Mouse (Mus musculus): ENCODE results near the gene Cd3g.

Gene Cd3g

DNA sequence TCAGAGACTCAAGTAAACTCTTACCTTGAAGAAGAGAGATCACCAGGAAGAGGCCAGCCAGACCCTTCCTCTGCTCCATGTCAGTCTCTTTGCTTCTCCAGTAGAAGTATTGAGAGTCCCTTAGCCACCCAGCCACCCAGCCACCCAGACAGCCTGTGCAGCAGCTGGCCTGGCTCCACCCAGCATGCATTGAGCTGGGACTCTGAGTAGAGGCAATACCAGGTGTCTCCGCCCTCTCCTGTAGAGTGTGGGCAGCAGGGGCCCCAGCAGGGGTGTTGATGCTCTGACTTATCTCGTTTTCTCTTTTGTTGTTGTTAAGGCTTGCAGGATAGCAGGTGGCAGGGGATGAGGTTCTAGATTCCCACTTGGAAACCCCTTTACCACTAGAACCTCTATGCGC, at the start of gene Cd3g:
TSS of gene Cd3g (minus strand) at position 190 of the 400 bp plus-strand sequence.
- DNase-seq = no peak

GRCm38 (mm10) chr9:45027376-45027775, 47.1 kb upstream of the Cd3g start:
- DNase-seq = no peak

DNA sequence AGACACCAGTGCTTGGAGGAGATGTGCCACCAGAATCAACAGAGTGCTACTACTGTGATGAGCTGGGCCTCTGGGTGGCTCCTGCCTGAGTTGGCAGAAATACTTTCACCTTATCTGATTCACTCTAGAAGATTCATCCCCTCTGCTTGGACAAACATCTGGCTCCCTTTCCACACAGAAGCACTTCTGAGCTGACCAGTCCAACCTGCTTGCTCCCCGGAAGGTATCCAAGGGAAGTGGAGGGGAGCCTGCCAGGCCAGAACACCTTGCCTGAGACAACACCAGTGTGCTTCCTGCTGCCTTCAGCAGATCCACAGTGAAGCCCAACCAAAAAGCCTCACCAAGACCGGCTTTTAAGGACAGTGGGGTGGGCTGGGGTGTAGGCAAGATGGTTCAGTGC, 44.0 kb upstream of the Cd3g start:
- no peak for DNase-seq

DNA sequence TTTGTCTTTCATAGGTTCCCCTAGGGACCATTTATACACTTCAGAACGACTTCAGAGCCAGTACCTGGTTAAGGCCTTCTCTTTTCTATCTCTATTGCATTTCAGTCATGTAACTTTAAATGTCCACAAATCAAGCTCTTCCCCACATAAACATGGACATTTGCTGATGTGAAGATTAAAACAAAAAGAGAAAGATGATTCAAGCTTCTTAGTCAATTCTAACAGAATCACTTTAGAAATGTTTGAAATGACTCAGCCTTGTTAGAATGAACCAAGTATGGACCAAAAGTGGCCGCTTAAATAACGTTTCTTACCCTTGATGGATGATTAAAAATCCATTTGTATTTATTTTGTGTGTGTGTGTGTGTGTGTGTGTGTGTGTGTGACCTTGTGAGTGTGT, 43.4 kb upstream of the Cd3g start:
- no peak for DNase-seq

- peak; percentile 69 to 77 for DNase-seq
These were observed 42.6 kb upstream of the Cd3g start for GRCm38 (mm10) chr9:45022800-45023199.

GRCm38 (mm10) chr9:45018031-45018430, 37.8 kb upstream of the Cd3g start:
- DNase-seq = no peak

- DNase-seq = no peak
These were observed 35.6 kb upstream of the Cd3g start for GRCm38 (mm10) chr9:45015841-45016240.

- DNase-seq = no peak
These were observed 34.6 kb upstream of the Cd3g start for GRCm38 (mm10) chr9:45014879-45015278.

- DNase-seq = no peak
These were observed 31.1 kb upstream of the Cd3g start for GRCm38 (mm10) chr9:45011291-45011690.

DNA sequence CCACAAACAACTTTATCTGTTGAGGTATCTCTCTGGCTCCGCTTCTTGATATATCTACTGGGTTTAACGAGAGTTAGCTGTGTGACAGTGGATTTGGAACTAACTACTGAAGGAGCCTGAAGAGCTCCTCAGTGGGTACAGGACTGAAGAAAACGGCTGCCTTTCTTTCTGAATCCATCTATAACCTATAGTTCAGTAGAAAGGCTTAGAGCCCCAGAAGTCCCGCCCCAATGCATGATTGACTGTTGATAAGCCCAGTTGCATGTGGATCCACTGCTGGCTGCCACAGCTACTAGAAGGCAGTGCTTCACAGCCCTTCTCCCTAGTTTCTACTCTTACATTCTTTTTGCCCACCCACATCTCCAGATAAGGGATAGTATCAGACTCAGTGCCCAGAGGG, 30.2 kb upstream of the Cd3g start:
- DNase-seq = no peak

GRCm38 (mm10) chr9:45009180-45010078, 29.2 kb upstream of the Cd3g start, which contains the start of gene Cd3e:
Gene Cd3e, minus strand, starts transcription at chr9:45009627.
- no peak for DNase-seq

DNA sequence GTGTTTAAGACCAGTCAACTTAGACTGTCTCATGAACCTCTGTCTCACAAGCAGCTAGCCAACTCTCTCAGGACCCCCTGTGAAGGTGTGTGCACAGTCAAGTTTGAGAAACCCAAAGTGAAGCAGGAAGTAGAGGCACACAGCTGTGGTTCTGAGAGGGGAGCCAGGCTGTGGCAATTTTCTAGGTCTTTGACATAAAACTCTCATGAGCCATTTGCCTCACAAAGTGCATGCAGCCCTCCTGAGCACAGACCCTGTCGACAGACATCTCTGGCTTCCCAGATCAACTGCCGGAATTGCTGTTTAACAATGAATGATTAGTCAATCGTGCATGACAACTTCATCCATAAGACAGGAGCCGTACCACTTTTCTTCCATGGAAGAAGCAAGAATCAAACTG, 28.1 kb upstream of the Cd3g start:
- DNase-seq = no peak

DNA sequence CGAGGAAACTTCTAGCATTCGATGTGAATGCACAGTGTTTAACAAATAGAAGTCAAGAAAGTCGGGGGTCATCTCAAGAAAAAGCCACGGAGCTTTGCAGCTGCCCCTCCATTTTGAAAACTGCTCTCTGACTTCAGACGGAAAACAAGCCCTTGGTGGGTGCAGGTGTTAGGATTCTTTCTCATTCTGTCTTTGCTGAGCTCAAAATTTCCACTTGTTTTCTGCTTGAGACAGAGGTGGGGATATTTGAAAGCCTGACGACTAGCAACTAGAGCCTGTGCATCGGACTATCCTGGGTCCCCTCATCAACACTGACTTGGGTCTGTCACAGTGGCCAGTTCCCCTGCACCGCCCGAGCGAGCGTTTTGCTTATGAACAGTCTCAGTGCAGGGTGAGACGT, 27.2 kb upstream of the Cd3g start:
- no peak for DNase-seq

- DNase-seq = no peak
These were observed 20.0 kb upstream of the Cd3g start for GRCm38 (mm10) chr9:45000249-45000648.

GRCm38 (mm10) chr9:44999776-45000175, 19.5 kb upstream of the Cd3g start:
- no peak for DNase-seq

DNA sequence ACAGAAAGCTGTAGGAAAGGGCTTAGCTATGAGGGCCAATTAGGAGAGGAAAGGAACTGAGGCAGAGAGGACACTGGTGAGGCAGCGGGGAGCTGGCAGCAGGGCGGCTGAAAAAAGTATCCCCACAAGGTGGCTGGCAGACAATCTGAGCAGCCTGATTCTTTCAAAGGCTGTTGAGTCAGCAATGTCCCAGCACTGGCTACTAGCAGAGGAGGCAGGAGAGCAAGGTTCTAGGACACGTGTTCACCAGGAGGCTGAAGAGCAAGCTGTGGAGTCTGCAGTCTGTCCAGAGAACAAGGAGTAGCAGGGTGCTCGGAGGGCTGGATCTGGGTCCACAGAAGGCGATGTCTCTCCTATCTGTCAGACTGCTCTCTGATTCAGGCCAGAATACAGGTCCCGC, 18.9 kb upstream of the Cd3g start:
- peak; percentile 44 to 51 for DNase-seq

GRCm38 (mm10) chr9:44998138-44998537, 17.9 kb upstream of the Cd3g start:
- DNase-seq = no peak

DNA sequence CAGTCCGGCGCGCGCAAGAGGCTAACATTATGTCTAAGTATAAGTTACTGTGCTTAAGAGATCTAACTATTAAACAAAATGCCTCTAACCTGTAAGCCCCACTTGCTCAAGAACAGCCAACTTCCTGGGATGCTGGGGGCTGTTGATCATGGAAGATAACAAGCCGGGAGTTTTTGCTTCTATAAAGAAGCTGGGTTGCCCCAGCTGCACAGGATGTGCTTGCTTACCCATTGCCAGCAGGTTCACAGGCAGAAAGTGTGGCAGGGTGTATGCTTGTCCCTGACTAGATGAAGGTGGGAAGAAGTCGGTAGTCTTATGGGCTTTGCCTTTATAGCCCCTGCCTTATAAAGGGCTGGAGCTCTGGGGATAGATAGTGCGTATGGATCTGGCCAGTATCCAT, 16.4 kb upstream of the Cd3g start:
- DNase-seq = no peak

DNA sequence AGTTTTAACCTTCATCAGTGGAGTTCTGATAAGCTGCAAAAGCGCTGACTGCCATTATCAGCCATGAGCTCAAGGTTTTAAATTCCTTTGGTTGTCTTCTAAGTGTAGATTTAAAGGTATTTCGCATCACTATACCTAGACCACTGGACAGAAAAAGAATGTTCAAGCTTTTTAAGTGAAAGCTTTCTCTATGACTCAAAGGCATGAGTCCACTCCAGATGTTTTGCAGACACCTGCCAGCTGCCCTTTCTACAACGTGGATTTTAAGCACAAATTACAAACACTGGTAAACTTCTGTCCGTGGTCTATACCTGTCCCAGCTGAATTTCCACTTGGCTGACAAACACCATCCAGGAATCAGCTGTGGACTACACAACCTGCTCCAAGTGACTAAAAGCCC, 14.7 kb upstream of the Cd3g start:
- DNase-seq = no peak

DNA sequence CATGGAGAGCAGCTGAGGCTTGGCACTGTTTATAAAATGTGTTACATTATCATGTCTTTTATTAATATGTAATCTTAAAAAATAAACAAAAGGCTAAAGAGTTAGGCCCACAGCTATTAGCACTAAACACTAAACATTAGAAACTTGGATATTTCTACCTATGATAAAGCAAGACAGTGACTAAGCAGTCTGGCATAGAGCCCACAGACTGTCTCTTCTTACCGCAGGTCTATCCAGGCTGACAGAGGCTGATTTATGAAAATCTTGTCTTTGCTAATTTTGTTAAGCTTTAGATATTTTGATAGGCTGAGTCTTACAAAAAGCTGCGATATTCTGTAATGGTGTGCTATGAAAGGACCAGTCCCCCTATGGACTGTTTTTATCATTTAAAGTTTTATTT, 13.0 kb upstream of the Cd3g start:
- DNase-seq = no peak

DNA sequence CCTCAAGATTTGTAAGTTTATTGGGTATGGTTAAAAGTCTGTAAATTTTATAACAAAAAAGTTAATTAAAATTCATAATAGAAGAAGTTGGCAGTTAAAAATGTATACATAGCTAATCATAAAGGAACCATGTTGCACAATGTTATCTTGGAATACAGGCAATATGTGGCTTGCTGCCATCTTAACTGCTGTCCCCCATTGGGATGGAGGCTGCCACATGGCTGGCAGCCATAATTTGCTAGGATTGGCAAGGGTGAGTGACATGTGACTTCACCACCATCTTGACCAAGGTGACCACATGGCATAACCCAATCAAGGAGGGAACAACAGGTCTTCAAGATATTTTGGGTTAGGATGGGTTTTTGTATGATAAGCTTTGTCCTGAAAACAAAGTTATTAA, 12.0 kb upstream of the Cd3g start:
- peak; percentile 59 to 70 for DNase-seq

DNA sequence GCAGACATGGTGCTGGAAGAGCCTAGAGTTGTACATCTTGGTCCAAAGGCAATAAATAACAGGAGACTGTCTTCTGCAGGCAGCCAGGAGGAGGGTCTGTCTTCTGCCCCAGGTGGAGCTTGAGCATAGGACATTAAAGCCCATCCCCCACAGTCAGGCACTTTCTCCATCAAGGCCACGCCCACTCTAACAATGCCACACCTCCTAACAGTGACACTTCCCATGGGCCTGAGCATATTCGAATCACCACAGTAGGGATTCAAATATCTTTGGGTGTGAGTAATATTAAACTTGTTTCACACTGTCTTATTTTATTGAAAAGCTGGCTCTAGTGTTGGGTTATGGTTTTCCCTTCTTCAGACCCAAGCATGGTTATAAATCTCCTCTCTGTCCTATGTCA, 11.6 kb upstream of the Cd3g start:
- DNase-seq = no peak

DNA sequence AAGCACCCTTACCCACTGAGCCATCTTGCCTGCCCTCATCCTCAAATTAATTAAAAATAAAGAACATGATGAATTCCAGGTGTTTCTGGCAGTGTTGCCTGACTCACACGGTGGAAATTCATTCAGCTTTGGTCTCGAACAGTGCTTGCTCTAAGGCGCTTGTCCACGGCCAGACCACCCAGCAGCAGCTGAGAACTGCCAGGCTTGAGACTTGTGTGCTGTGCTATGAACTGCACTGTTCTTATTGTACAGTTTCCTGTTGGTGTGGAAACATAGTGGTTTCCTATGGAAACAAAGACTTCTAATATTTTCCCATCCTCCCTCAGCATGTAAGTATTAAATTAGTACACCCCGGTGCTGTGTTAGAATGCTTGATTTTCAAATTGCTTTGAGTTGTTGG, 6.7 kb upstream of the Cd3g start:
- no peak for DNase-seq

- DNase-seq = no peak
These were observed 6.1 kb upstream of the Cd3g start for GRCm38 (mm10) chr9:44986242-44986781.

DNA sequence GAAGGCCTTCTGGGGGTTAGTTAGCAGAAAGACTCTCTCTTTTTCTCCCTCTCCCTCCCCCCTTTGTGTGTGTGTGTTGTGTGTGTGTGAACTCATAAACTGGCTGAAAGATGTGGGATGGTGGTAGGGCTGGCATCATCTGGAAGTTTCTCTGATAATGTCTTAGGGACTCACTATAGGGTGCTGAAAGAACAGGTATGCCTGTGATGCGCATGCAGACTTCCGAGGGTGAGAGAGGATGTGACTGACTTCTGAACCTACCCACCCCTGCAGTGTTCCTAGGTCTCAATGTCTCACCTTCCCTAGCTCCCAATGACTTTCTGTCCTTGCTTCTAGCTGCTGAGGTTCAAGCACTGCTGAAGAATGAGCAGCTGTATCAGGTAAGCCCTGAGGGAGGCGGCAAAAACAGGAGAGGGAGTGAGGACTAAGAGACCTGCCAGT, 5.5 kb upstream of the Cd3g start:
- no peak for DNase-seq
